Mouse (Mus musculus): ENCODE measurements around the gene Ptprn2. TPM values are rescaled to one million over a fixed set of nuclear protein-coding genes. Genes with fewer than 3 reads are reported as not detected.

Ptprn2 gene
- polyA plus RNA-seq, 1 experiment: 0.37 TPM

DNA sequence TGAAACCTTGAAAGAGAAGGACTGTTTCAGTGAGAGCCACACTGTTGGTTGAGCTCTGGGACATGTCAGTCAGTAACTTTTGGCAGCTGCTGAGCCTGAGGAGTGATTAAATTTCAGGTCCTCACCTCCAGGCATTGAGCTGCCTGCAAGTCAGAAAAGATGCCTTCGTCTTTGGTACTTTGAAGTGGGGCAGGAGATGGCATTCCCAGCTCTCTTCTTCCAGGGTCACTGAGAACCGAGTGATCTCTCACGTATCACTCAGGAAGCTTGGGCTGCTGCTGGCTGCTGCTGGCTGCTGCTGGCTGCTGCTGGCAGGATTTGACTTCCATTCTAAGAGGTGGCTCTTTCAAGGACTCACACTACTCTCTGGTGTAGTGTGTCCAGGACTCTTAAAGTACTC lies 688.7 kb downstream of the Ptprn2 start:
- Histone ChIP-seq H3K9ac (ENCODE audit: low read depth, poor library complexity, severe bottlenecking) (no peak overlapping the region), H3K4me1 (ENCODE audit: control insufficient read depth, insufficient read depth, low read length) (peaks cover 8% of the 10 kb centered on the region), H3K9me3 (replicated peaks; ENCODE audit: control insufficient read depth, insufficient read depth, low read length, poor library complexity, severe bottlenecking) (no peaks in the 10 kb centered on the region), H3K27me3 (ENCODE audit: control insufficient read depth, insufficient read depth, low read length, poor library complexity, severe bottlenecking) (no peaks in the 10 kb centered on the region), H3K4me3 (ENCODE audit: low read depth, low read length) (no peak overlapping the region), H3K27ac (ENCODE audit: insufficient read depth, low read length) (no peak overlapping the region), H3K36me3 (ENCODE audit: control insufficient read depth, insufficient read depth, low read length, poor library complexity, severe bottlenecking) (no peaks in the 10 kb centered on the region)
- TF ChIP-seq EP300 (IDR thresholded peaks at IDR 0.05; ENCODE audit: insufficient read depth, low read depth, low read length) (no peak), CTCF (IDR thresholded peaks at IDR 0.05; ENCODE audit: low read depth, low read length) (no peak), POLR2A (IDR thresholded peaks at IDR 0.05; ENCODE audit: insufficient read depth, low read length) (no peak)

DNA sequence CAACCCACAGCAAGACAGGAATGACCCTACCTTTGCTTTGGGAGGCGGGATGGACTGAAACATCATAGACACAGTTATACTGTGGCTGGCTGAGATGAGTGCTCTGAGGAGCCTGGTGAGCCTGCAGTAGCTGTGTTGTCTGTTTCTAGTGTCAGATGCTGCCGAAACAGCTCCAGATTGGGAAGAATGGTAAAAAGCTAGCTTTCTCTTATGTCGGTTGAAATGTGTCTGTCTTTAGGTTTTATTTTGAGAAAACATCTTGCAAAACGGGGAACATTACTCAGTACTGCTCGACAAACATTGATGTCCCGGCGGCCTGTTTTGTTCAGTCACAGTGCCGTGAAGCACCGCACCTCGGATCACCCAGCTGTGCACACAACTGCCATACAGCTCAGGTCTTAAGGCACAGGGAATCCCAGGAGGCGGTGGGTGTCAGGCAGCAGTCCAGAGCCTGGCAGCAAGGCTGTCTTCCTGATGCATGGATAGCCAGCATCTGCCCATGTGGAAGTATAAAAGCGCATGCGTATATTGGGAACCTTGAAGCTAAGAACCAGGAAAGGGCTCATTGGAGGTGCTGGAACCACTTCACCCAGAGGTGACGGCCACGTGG lies 689.7 kb downstream of the Ptprn2 start:
- no peak overlapping the region for H3K4me3 ChIP-seq (ENCODE audit: low read depth, low read length)
- H3K4me1 ChIP-seq (ENCODE audit: control insufficient read depth, insufficient read depth, low read length): peaks cover 8% of the 10 kb centered on the region
- H3K27ac ChIP-seq (ENCODE audit: insufficient read depth, low read length): no peak overlapping the region

GRCm38 (mm10) chr12:117176259-117176823 lies 690.8 kb downstream of the Ptprn2 start:
- Histone ChIP-seq H3K27me3 (ENCODE audit: control insufficient read depth, insufficient read depth, low read length, poor library complexity, severe bottlenecking) (no peaks in the 10 kb centered on the region), H3K4me3 (ENCODE audit: low read depth, low read length) (no peak overlapping the region), H3K9ac (ENCODE audit: low read depth, poor library complexity, severe bottlenecking) (no peak overlapping the region), H3K36me3 (ENCODE audit: control insufficient read depth, insufficient read depth, low read length, poor library complexity, severe bottlenecking) (no peaks in the 10 kb centered on the region), H3K9me3 (replicated peaks; ENCODE audit: control insufficient read depth, insufficient read depth, low read length, poor library complexity, severe bottlenecking) (no peaks in the 10 kb centered on the region), H3K4me1 (ENCODE audit: control insufficient read depth, insufficient read depth, low read length) (peaks cover 8% of the 10 kb centered on the region), H3K27ac (ENCODE audit: insufficient read depth, low read length) (no peak overlapping the region)
- TF ChIP-seq POLR2A (IDR thresholded peaks at IDR 0.05; ENCODE audit: insufficient read depth, low read length) (no peak), CTCF (IDR thresholded peaks at IDR 0.05; ENCODE audit: low read depth, low read length) (no peak), EP300 (IDR thresholded peaks at IDR 0.05; ENCODE audit: insufficient read depth, low read depth, low read length) (no peak)

More for the DNA sequence above, 689.7 kb downstream of the Ptprn2 start:
- Histone ChIP-seq H3K9ac (ENCODE audit: low read depth, poor library complexity, severe bottlenecking) (no peak overlapping the region), H3K9me3 (replicated peaks; ENCODE audit: control insufficient read depth, insufficient read depth, low read length, poor library complexity, severe bottlenecking) (no peaks in the 10 kb centered on the region), H3K27me3 (ENCODE audit: control insufficient read depth, insufficient read depth, low read length, poor library complexity, severe bottlenecking) (no peaks in the 10 kb centered on the region), H3K36me3 (ENCODE audit: control insufficient read depth, insufficient read depth, low read length, poor library complexity, severe bottlenecking) (no peaks in the 10 kb centered on the region)
- no peak for TF ChIP-seq POLR2A (IDR thresholded peaks at IDR 0.05; ENCODE audit: insufficient read depth, low read length)
- TF ChIP-seq CTCF (IDR thresholded peaks at IDR 0.05; ENCODE audit: low read depth, low read length): no peak
- TF ChIP-seq EP300 (IDR thresholded peaks at IDR 0.05; ENCODE audit: insufficient read depth, low read depth, low read length): no peak

- Histone ChIP-seq H3K9ac (ENCODE audit: low read depth, poor library complexity, severe bottlenecking) (no peak overlapping the region), H3K4me1 (ENCODE audit: control insufficient read depth, insufficient read depth, low read length) (no peaks in the 10 kb centered on the region), H3K36me3 (ENCODE audit: control insufficient read depth, insufficient read depth, low read length, poor library complexity, severe bottlenecking) (no peaks in the 10 kb centered on the region), H3K9me3 (replicated peaks; ENCODE audit: control insufficient read depth, insufficient read depth, low read length, poor library complexity, severe bottlenecking) (no peaks in the 10 kb centered on the region), H3K4me3 (ENCODE audit: low read depth, low read length) (no peak overlapping the region), H3K27ac (ENCODE audit: insufficient read depth, low read length) (no peak overlapping the region), H3K27me3 (ENCODE audit: control insufficient read depth, insufficient read depth, low read length, poor library complexity, severe bottlenecking) (no peaks in the 10 kb centered on the region)
- peak; percentile 19 for TF ChIP-seq CTCF (IDR thresholded peaks at IDR 0.05; ENCODE audit: low read depth, low read length)
- no peak for TF ChIP-seq POLR2A (IDR thresholded peaks at IDR 0.05; ENCODE audit: insufficient read depth, low read length)
- TF ChIP-seq EP300 (IDR thresholded peaks at IDR 0.05; ENCODE audit: insufficient read depth, low read depth, low read length): no peak
Observed at GRCm38 (mm10) chr12:117187167-117187566, 701.6 kb downstream of the Ptprn2 start.

- Histone ChIP-seq H3K4me1 (ENCODE audit: control insufficient read depth, insufficient read depth, low read length) (no peaks in the 10 kb centered on the region), H3K4me3 (ENCODE audit: low read depth, low read length) (no peak overlapping the region), H3K27me3 (ENCODE audit: control insufficient read depth, insufficient read depth, low read length, poor library complexity, severe bottlenecking) (no peaks in the 10 kb centered on the region), H3K9ac (ENCODE audit: low read depth, poor library complexity, severe bottlenecking) (no peak overlapping the region), H3K27ac (ENCODE audit: insufficient read depth, low read length) (no peak overlapping the region), H3K9me3 (replicated peaks; ENCODE audit: control insufficient read depth, insufficient read depth, low read length, poor library complexity, severe bottlenecking) (no peaks in the 10 kb centered on the region), H3K36me3 (ENCODE audit: control insufficient read depth, insufficient read depth, low read length, poor library complexity, severe bottlenecking) (no peaks in the 10 kb centered on the region)
- TF ChIP-seq CTCF (IDR thresholded peaks at IDR 0.05; ENCODE audit: low read depth, low read length) (no peak), POLR2A (IDR thresholded peaks at IDR 0.05; ENCODE audit: insufficient read depth, low read length) (no peak), EP300 (IDR thresholded peaks at IDR 0.05; ENCODE audit: insufficient read depth, low read depth, low read length) (no peak)
Observed at GRCm38 (mm10) chr12:117192001-117192400, 706.5 kb downstream of the Ptprn2 start.

- Histone ChIP-seq H3K4me1 (ENCODE audit: control insufficient read depth, insufficient read depth, low read length) (no peaks in the 10 kb centered on the region), H3K9ac (ENCODE audit: low read depth, poor library complexity, severe bottlenecking) (no peak overlapping the region), H3K27me3 (ENCODE audit: control insufficient read depth, insufficient read depth, low read length, poor library complexity, severe bottlenecking) (no peaks in the 10 kb centered on the region), H3K4me3 (ENCODE audit: low read depth, low read length) (no peak overlapping the region), H3K36me3 (ENCODE audit: control insufficient read depth, insufficient read depth, low read length, poor library complexity, severe bottlenecking) (no peaks in the 10 kb centered on the region), H3K9me3 (replicated peaks; ENCODE audit: control insufficient read depth, insufficient read depth, low read length, poor library complexity, severe bottlenecking) (no peaks in the 10 kb centered on the region), H3K27ac (ENCODE audit: insufficient read depth, low read length) (no peak overlapping the region)
- TF ChIP-seq CTCF (IDR thresholded peaks at IDR 0.05; ENCODE audit: low read depth, low read length) (no peak), EP300 (IDR thresholded peaks at IDR 0.05; ENCODE audit: insufficient read depth, low read depth, low read length) (no peak), POLR2A (IDR thresholded peaks at IDR 0.05; ENCODE audit: insufficient read depth, low read length) (no peak)
Observed at GRCm38 (mm10) chr12:117196721-117197425, 711.4 kb downstream of the Ptprn2 start.

Measured in ES-Bruce4 (cell line).